Mouse (Mus musculus) embryonic fibroblast, embryonic 13.5 days (primary cell): ENCODE measurements at regions not wholly inside any gene's neighbourhood (a gene's known extent, or its start where the extent isn't known, plus 50 kb on each side); places are given as distances from the start of the nearest gene placed in this dataset.

Source experiments
- CTCF ChIP-seq: IDR thresholded peaks from 2 replicates; pipeline ENCODE4 v1.5.1; 2011; ENCODE audit warnings: mild to moderate bottlenecking, control low read depth, low read length, moderate library complexity, borderline replicate concordance; ENCODE audit not compliant: insufficient read depth
- POLR2A ChIP-seq: IDR thresholded peaks from 2 replicates; pipeline ENCODE4 v1.6.1; 2011; ENCODE audit warnings: low read depth, mild to moderate bottlenecking, control low read depth, low read length, moderate library complexity

DNA sequence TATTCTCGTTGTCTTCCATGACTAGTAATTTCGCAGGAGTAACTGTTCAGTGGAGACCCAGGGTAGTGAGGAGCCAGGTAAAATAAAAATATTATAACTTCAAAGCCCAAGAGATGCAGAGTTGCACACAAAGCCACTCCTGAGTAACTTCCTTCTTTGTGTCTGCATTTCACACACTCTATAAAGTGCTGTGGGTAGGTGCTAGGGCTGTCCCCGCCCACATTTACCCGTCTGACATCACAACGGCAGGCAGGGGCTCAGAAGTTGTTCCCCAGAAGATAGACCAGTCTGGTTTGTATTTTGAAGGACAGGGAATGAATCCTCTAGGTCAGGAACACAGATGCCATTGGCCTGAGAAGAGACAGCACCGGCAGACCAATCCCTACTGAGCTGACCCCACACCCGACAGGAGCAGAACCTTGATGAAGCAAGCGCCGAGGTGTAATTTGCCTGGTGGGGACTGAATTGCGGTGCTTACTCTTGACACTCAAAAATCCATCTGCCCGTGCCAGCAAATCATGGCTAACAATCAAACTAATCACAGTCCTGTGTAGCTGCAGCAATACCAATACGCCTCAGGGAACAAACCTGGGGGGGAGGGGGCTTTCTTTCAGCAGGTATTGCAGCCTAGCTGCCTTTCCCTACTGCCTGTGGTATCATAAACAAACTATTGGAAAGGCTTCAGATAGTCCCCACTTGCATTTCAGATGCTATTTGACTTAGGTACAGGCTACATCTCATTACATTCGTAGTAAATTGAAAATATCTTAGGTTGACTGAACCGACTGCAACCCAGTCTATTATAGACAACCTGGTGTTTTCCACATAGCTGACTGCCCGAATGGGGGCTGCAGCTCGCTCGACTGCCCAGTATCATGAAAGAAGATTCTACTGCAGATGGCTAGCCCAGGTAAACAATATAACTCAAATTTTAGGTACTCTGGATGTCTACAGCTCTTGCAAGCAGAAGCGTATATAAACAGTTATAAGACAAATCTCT, 175.6 kb downstream of the Basp1 start:
- no peak for TF ChIP-seq CTCF
- TF ChIP-seq POLR2A = no peak
